Mouse (Mus musculus) heart, postnatal 25 days (tissue): ENCODE measurements at regions not wholly inside any gene's neighbourhood (a gene's known extent, or its start where the extent isn't known, plus 50 kb on each side); places are given as distances from the start of the nearest gene placed in this dataset.

Source experiments
- DNase-seq: peaks from one replicate; pipeline ENCODE4 v3.0.0; 2022; ENCODE audit warnings: low spot score
- intact Hi-C: fragments of 180-260 bp; cut with DNase I; formaldehyde crosslinking; loops from one replicate; pipeline ENCODE4 v1.15.1; 2025

DNA sequence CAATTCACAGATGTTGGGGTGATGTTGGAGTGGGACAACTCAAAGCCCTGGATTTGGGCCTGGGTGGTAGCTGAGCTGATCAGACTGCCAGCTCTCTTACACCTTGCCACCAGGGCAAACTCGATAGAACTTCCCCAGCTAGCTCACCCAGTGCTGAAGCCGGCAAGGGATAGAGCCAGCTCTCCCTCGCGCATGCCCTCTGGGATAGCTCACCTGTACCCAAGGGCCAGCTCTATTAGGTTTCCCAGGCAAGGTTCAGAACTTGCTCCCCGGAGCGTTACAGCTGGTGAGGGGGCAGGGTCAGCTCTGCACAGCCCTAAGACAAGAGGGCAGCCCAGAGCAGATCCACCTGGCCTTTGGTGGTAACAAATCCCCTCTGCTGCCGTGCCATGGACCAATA, 54.1 kb upstream of the 1700012A03Rik start:
- intact Hi-C loops, result no loop called here

DNA sequence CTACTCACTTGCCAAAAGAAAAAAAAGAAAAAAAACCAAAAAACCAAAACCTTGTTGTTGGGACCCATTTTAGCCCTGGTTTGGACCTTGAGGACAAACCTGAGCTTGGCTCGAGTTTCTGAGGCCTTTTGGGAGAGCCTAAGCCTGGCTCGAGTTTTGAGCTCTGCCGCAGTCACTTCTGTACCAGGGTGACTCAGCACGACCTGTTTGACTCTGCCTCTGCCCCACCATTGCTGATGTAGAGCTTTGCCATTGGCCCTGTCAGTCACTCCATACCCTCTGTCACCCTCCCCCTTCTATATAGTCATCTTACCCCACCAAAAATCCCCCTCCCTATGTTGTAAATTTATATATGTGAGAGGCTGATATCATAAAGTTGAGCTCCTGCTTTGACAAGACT, 54.8 kb upstream of the 1700012A03Rik start:
- intact Hi-C loops, result no loop called here
- no peak for DNase-seq

More for the DNA sequence above, 54.1 kb upstream of the 1700012A03Rik start:
- DNase-seq, result no peak

- intact Hi-C loops, result no loop called here
- DNase-seq, result no peak
Measured at GRCm38 (mm10) chr6:31985698-31986097, 64.3 kb upstream of the 1700012A03Rik start.

GRCm38 (mm10) chr6:31976705-31977104, 73.3 kb upstream of the 1700012A03Rik start:
- intact Hi-C loops, result no loop called here
- no peak for DNase-seq

DNA sequence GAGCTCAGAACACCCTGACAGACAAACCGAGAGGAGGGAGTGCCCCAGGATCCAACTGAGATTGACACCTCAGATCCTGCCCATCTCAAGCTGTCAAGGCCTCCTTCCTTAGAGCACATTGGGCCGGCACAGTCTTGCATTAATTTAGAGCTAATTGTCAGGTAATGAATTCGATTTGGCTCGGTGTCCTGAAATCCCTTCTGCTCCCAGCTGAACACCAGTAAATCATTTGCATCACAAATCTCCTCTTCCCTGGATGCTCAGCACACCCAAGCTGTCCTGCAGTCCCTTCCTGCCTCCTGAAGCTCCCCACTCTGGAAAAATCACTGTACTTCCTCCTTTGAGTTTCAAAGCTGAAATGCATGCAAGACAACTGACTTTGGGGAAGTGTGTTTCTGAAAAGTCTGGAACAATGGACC, 102.0 kb upstream of the 1700012A03Rik start:
- no peak for DNase-seq
- intact Hi-C loops, result no loop called here

DNA sequence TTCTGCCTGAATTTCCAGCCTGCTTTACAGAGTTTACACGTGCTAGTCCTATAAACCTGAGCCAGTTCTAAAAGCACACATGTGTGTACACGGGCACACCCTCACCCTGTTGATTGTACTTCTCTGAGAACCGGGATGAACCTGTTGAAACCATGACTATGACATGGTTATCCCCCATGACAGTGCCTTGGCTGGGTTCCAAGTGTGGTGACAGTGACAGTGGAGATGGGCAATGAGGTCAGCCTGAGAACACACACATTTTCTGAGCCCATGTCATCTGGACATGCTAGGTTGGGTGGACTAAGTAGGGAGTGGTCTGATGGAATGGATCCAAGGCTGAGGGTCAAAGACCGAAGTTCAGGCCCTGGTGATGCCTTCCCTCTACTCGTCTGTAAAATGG, 103.5 kb upstream of the 1700012A03Rik start:
- intact Hi-C loops, result no loop called here
- DNase-seq, result no peak

GRCm38 (mm10) chr6:31945347-31945746, 104.7 kb upstream of the 1700012A03Rik start:
- DNase-seq, result no peak
- intact Hi-C loops, result no loop called here

DNA sequence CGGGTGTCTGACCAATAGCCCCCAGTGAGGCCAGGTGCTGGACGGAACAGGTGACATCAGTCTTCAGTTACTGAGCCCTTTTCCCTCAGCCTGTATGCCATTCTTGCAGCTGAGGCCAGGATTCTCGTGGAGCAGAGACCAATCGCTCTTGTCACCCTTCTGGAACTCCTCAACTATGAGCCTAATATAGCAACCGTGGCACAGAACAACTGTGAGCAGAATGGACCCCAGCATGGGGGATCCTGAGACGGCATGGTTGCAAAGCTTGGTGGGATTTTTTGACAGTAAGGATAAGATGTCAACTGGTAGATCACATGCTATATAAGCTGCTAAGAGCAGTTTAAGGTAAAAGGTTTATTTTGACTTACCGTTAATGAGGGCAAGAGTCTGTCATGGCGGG, 105.5 kb upstream of the 1700012A03Rik start:
- intact Hi-C loops, result no loop called here
- no peak for DNase-seq

DNA sequence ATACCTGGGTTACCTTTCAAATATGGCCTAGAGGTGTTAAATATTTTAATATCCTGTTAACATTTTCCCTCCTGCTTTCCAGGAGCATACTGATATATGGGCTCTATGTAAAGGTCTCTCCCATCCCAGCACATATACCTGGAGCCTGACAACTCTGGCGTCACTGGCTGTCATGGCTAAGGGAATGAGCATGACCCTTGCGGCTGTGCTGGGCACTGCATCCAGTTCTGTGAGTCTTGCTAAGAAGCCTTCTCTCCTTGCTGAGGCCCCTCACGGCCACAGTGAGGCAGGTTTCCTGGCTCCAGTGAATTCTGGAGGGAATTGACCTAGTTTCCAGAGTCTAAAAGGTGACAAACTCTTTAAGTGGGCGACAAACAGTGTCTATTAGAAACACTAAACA, 107.3 kb upstream of the 1700012A03Rik start:
- intact Hi-C loops, result no loop called here
- DNase-seq, result no peak

GRCm38 (mm10) chr6:31938216-31938814, 111.7 kb upstream of the 1700012A03Rik start:
- intact Hi-C loops, result loop anchor here (2.0 to 10.0 kb wide), 4 partner anchors 274 to 1189 kb away; no protein-coding TSS in a partner anchor
- no peak for DNase-seq

GRCm38 (mm10) chr6:31937146-31937545, 112.9 kb upstream of the 1700012A03Rik start:
- intact Hi-C loops, result loop anchor here (5.0 to 10.0 kb wide), 2 partner anchors 272 to 1190 kb away; no protein-coding TSS in a partner anchor
- DNase-seq, result no peak

- intact Hi-C loops, result loop anchor here (5.0 to 10.0 kb wide), 2 partner anchors 270 to 1192 kb away; no protein-coding TSS in a partner anchor
- no peak for DNase-seq
Measured at GRCm38 (mm10) chr6:31934826-31935225, 115.2 kb upstream of the 1700012A03Rik start.

DNA sequence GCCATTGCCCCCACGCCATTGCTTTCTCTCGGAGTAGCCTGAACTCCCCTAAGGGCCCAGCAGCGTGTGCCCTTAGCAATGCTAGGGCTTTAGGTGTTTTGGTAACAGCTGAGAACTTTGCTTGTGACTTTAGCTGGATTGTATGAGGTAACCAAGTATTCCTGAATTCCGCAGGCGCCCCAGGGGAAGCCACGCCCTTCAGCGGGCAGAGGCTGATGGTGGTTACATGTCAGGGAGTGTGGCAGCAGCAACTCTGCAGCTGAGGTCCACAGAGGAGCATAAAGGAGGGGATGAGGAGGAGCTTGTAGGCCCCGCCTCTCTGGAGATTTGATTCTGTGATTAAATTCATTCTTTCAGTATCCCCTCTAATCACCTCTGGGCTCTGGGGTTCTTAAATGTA, 116.1 kb upstream of the 1700012A03Rik start:
- intact Hi-C loops, result loop anchor here (10.0 kb wide), 1 partner anchor 269 kb away; no protein-coding TSS in a partner anchor
- no peak for DNase-seq

GRCm38 (mm10) chr6:31933364-31933763, 116.7 kb upstream of the 1700012A03Rik start:
- DNase-seq, result no peak
- intact Hi-C loops, result loop anchor here (10.0 kb wide), 1 partner anchor 269 kb away; no protein-coding TSS in a partner anchor

DNA sequence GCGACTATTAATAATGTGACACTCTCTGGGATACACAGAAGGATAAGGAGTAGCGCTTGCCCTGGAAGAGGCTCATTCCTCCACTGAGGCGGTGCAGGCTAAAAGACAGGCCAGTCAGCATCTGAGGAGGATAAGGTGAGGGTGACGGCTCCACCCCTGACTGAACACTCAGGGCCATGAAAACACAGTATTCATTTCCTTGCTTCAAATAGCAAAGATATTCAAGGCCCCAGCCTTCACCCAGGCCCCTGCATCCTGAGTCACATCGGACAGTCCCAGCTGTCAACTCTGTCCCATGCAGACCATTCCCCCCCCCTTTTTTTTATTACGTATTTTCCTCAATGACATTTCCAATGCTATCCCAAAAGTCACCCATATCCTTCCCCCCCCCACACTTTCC, 118.9 kb upstream of the 1700012A03Rik start:
- no peak for DNase-seq
- intact Hi-C loops, result loop anchor here (10.0 kb wide), 1 partner anchor 266 kb away; no protein-coding TSS in a partner anchor

DNA sequence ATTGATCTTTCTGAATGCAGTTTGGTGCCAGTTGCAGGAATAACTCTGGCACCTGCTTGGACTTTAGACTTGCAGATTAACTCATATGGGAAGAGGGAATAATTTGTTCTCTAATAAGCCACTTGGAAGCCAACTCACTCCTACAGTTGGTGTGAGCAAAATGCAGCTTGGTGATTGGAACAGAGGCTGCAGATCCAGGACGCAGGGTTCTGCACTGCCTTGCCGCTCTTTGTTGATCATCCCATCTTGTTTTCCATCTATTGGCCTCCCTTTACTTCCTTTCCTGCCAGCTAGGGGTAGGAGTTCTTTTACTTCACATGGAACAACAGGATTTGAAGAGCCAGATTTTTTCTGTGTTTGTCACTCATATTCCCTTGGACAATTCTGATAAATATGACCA, 120.9 kb upstream of the 1700012A03Rik start:
- intact Hi-C loops, result no loop called here
- no peak for DNase-seq

GRCm38 (mm10) chr6:31927181-31927580, 122.9 kb upstream of the 1700012A03Rik start:
- intact Hi-C loops, result no loop called here
- no peak for DNase-seq

- intact Hi-C loops, result no loop called here
Measured at GRCm38 (mm10) chr6:31924669-31925046, 125.4 kb upstream of the 1700012A03Rik start.

GRCm38 (mm10) chr6:31923951-31924668, 125.9 kb upstream of the 1700012A03Rik start:
- DNase-seq, result no peak
- intact Hi-C loops, result no loop called here

More at GRCm38 (mm10) chr6:31924669-31925046, 125.4 kb upstream of the 1700012A03Rik start:
- no peak for DNase-seq

- no peak for DNase-seq
- intact Hi-C loops, result no loop called here
Measured at GRCm38 (mm10) chr6:31921561-31922152, 128.4 kb upstream of the 1700012A03Rik start.
